Mouse (Mus musculus): ENCODE measurements around the gene Ldb2.

GRCm38 (mm10) chr5:44745706-44746105 is 53.8 kb downstream of the Ldb2 start:
- TF ChIP-seq CTCF (IDR thresholded peaks at IDR 0.05; ENCODE audit: control insufficient read depth, insufficient read depth, insufficient read length), result no peak
- no peak for TF ChIP-seq USF1 (IDR thresholded peaks at IDR 0.05; ENCODE audit: low read depth)
- no peak for TF ChIP-seq MAX (IDR thresholded peaks at IDR 0.05)
- no peak for TF ChIP-seq MYOG (IDR thresholded peaks at IDR 0.05; ENCODE audit: control insufficient read depth, extremely low read depth, insufficient read length)
